Mouse (Mus musculus) heart, adult 2 months (tissue): Measurements from ENCODE around the gene Slco3a1.

Source experiments
- CTCF ChIP-seq: fragments of 200-600 bp; IDR thresholded peaks from 2 replicates; pipeline ENCODE4 v1.8.1; 2022; ENCODE audit warnings: antibody characterized with exemption, mild to moderate bottlenecking, moderate library complexity
- EP300 ChIP-seq: fragments of 200-500 bp; IDR thresholded peaks from 2 replicates; pipeline ENCODE4 v1.6.1; 2011; ENCODE audit warnings: low read depth, low read length, control low read depth; ENCODE audit not compliant: insufficient read depth
- POLR2A ChIP-seq: fragments of 200-500 bp; IDR thresholded peaks from 2 replicates; pipeline ENCODE4 v1.6.1; 2011; ENCODE audit warnings: mild to moderate bottlenecking, low read depth, low read length, control low read depth; ENCODE audit not compliant: insufficient read depth

DNA sequence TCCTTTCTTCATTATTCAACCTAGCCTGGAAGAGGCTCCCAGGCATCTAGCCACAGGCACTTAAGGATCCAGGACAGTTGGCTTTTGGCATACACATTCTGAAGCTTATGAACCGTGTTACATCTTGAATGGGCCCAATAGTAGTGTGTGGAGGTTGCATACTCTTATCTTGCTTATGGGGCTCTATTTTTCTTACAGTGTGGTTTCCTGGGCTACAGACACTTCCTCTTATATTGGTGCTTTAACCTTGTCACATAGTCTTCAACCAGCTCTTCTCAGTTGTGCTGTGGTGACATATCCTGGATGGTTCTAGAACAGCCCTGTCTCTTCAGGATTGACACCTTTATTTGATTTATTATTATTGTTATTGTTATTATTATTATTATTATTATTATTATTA is 225.6 kb downstream of the Slco3a1 start:
- TF ChIP-seq POLR2A = no peak
- TF ChIP-seq CTCF = no peak
- TF ChIP-seq EP300 = no peak
